10 mouse cellular contexts compared by ENCODE assay signal in the genomic region with DNA sequence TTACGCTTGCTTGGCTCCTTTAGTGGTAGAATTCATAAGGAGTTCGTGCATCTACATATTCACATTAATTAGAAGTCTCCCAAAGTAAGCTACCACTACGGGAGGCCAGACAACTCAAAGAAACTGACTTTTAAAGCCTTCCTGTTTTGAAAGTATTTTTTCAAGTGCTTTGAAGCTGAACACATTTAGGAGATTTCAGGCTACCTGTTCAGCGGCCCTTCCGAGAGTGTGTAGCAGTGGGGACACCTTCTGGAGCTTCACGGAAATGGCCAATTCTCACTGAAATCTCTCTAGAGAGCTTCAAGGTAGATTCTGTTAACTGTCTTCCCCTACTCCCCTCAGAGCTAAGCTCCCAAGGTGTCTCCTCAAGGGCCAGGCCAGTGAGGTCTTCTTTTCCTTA.
DNase-seq lines count a peak whose midpoint lies in the region; ATAC-seq and TF ChIP-seq lines count a peak whose summit lies in the region.
"Had no signal": no experiment of that assay in that cellular context is flagged by ENCODE, and none has a peak within 500 bp of the region (broad histone marks: within the 10 kb centered on the region; RNA-seq: fewer than 3 reads in every experiment).

No protein-coding gene starts in this region.

- TF ChIP-seq CTCF in testis, adult 2 months (IDR thresholded peaks at IDR 0.05; ENCODE audit: control insufficient read depth, insufficient read depth, insufficient replicate concordance, low read depth, low read length), result peak; percentile 42; the same call in 1 of the 2 replicates

- intact Hi-C loops in left cerebral cortex, postnatal 36 days (cut with DNase I), result loop anchor here (1.0 to 5.0 kb wide), 3 partner anchors 310 to 348 kb away; partner anchors contain the start of gene Calb2

- no peak overlapping the region for H3K27ac ChIP-seq in forebrain, embryonic 16.5 days (ENCODE audit: low read length)
- H3K27ac ChIP-seq in forebrain, embryonic 12.5 days, result no peak overlapping the region
- no peak overlapping the region for H3K27ac ChIP-seq in testis, adult 2 months (ENCODE audit: control insufficient read depth, insufficient read depth, low read depth, low read length)
- H3K27ac ChIP-seq: liver, embryonic 13.5 days; stomach, embryonic 15.5 days had no signal

- no peak for TF ChIP-seq POLR2A in testis, adult 2 months (IDR thresholded peaks at IDR 0.05; ENCODE audit: control insufficient read depth, low read depth, low read length)

- no peaks in the 10 kb centered on the region for H3K9me3 ChIP-seq in forebrain, embryonic 16.5 days (ENCODE audit: control insufficient read depth, low read length)
- no peaks in the 10 kb centered on the region for H3K9me3 ChIP-seq in forebrain, embryonic 12.5 days
- H3K9me3 ChIP-seq: liver, embryonic 13.5 days; stomach, embryonic 15.5 days had no signal

- H3K27me3 ChIP-seq in forebrain, embryonic 16.5 days (replicated peaks; ENCODE audit: control insufficient read depth, insufficient read depth, low read length), result no peaks in the 10 kb centered on the region
- peaks cover 20% of the 10 kb centered on the region for H3K27me3 ChIP-seq in forebrain, embryonic 12.5 days
- no peaks in the 10 kb centered on the region for H3K27me3 ChIP-seq in testis, adult 2 months (ENCODE audit: control insufficient read depth, insufficient read depth, low read length)
- H3K27me3 ChIP-seq: liver, embryonic 13.5 days; stomach, embryonic 15.5 days had no signal

- H3K4me1 ChIP-seq in forebrain, embryonic 16.5 days (replicated peaks; ENCODE audit: control insufficient read depth, insufficient read depth, low read length), result peaks cover 6% of the 10 kb centered on the region; the same call in 1 of the 2 replicates
- peaks cover 16% of the 10 kb centered on the region for H3K4me1 ChIP-seq in forebrain, embryonic 12.5 days
- peaks cover 4% of the 10 kb centered on the region; the same call in 1 of the 2 replicates for H3K4me1 ChIP-seq in testis, adult 2 months (ENCODE audit: control insufficient read depth, insufficient read depth, low read length)
- H3K4me1 ChIP-seq: liver, embryonic 13.5 days; stomach, embryonic 15.5 days had no signal

- no peak overlapping the region for H3K4me2 ChIP-seq in forebrain, embryonic 16.5 days (ENCODE audit: low read length)
- H3K4me2 ChIP-seq in forebrain, embryonic 12.5 days, result no peak overlapping the region
- H3K4me2 ChIP-seq: liver, embryonic 13.5 days; stomach, embryonic 15.5 days had no signal

- peak; percentile 70 for ATAC-seq in forebrain, embryonic 16.5 days
- no peak for ATAC-seq in forebrain, embryonic 12.5 days (ENCODE audit: low FRiP score)

- 20% methylated on average over 6 of the region's 6 CpGs for WGBS in forebrain, embryonic 16.5 days
- WGBS in forebrain, embryonic 12.5 days, result 23% methylated on average over 6 of the region's 6 CpGs

- no peak overlapping the region for H3K4me3 ChIP-seq in forebrain, embryonic 16.5 days (replicated peaks; ENCODE audit: low read length)
- H3K4me3 ChIP-seq in forebrain, embryonic 12.5 days (replicated peaks), result no peak overlapping the region
- no peak overlapping the region for H3K4me3 ChIP-seq in testis, adult 2 months (ENCODE audit: control insufficient read depth, low read depth, low read length)
- H3K4me3 ChIP-seq: liver, embryonic 13.5 days; stomach, embryonic 15.5 days had no signal

- no peaks in the 10 kb centered on the region for H3K36me3 ChIP-seq in forebrain, embryonic 16.5 days (ENCODE audit: control insufficient read depth, insufficient read depth)
- H3K36me3 ChIP-seq in forebrain, embryonic 12.5 days (replicated peaks), result no peaks in the 10 kb centered on the region
- H3K36me3 ChIP-seq in testis, adult 2 months (ENCODE audit: control insufficient read depth, insufficient read depth, low read length), result no peaks in the 10 kb centered on the region
- H3K36me3 ChIP-seq: liver, embryonic 13.5 days; stomach, embryonic 15.5 days had no signal

- H3K9ac ChIP-seq in forebrain, embryonic 16.5 days (replicated peaks; ENCODE audit: low read depth, low read length), result no peak overlapping the region
- H3K9ac ChIP-seq in forebrain, embryonic 12.5 days, result no peak overlapping the region
- H3K9ac ChIP-seq: liver, embryonic 13.5 days; stomach, embryonic 15.5 days had no signal

- DNase-seq in testis, postnatal 14 days (ENCODE audit: low spot score), result no peak
- peak; percentile 3 for DNase-seq in fibroblast of lung, adult 2 months (ENCODE audit: low read depth)
- peak; percentile 25 to 38 for DNase-seq in left cerebral cortex, postnatal 36 days (ENCODE audit: low spot score in 2 of 2)
- no peak for DNase-seq in thymus, postnatal 4 days
- no peak for DNase-seq in neural tube, embryonic 10.5 days (ENCODE audit: extremely low spot score, low spot score)
- DNase-seq: liver, embryonic 13.5 days had no signal

Comparison
In these comparisons a context has a peak if more than half of its experiments do, and no peak if none do; other contexts are left out.
1. DNase-seq: peak in fibroblast of lung, adult 2 months (single experiment) and left cerebral cortex, postnatal 36 days (2 of 2); none in testis, postnatal 14 days (single experiment), thymus, postnatal 4 days (single experiment) and neural tube, embryonic 10.5 days (single experiment).